Mouse (Mus musculus): ENCODE results near the gene Klhl35. TPM values are rescaled to one million over a fixed set of nuclear protein-coding genes. Genes with fewer than 3 reads are reported as not detected.

Gene Klhl35
- polyA plus RNA-seq, 1 experiment from 2014 or later: 38.1 TPM

- WGBS: 95% methylated on average over 7 of the region's 7 CpGs
- Histone ChIP-seq H3K36me3 (peaks cover 8% of the 10 kb centered on the region; the same call in 1 of the 2 replicates), H3K9me3 (no peaks in the 10 kb centered on the region), H3K4me2 (replicated peaks) (no peak overlapping the region), H3K4me1 (peaks cover 22% of the 10 kb centered on the region), H3K4me3 (no peak overlapping the region), H3K27me3 (no peaks in the 10 kb centered on the region), H3K27ac (replicated peaks) (no peak overlapping the region), H3K9ac (replicated peaks) (no peak overlapping the region)
- no peak for ATAC-seq (ENCODE audit: low FRiP score, low read depth)
Measured at GRCm38 (mm10) chr7:99452859-99453258, 12.9 kb upstream of the Klhl35 start.

- ATAC-seq (ENCODE audit: low FRiP score, low read depth): no peak
- no peak overlapping the region for H3K9ac ChIP-seq (replicated peaks)
- no peak overlapping the region for H3K4me2 ChIP-seq (replicated peaks)
- H3K27me3 ChIP-seq: no peaks in the 10 kb centered on the region
- H3K9me3 ChIP-seq: no peaks in the 10 kb centered on the region
- 80% methylated on average over 4 of the region's 4 CpGs for WGBS
- H3K27ac ChIP-seq (replicated peaks): no peak overlapping the region
- H3K4me1 ChIP-seq: peaks cover 16% of the 10 kb centered on the region
- peaks cover 16% of the 10 kb centered on the region; the same call in 1 of the 2 replicates for H3K36me3 ChIP-seq
- no peak overlapping the region for H3K4me3 ChIP-seq
Measured at GRCm38 (mm10) chr7:99454044-99454443, 11.8 kb upstream of the Klhl35 start.

- H3K9ac ChIP-seq (replicated peaks): no peak overlapping the region
- peaks cover 39% of the 10 kb centered on the region for H3K36me3 ChIP-seq
- H3K4me3 ChIP-seq: no peak overlapping the region
- H3K27ac ChIP-seq (replicated peaks): no peak overlapping the region
- H3K4me1 ChIP-seq: no peaks in the 10 kb centered on the region
- H3K27me3 ChIP-seq: no peaks in the 10 kb centered on the region
- ATAC-seq (ENCODE audit: low FRiP score, low read depth): no peak
- no peaks in the 10 kb centered on the region for H3K9me3 ChIP-seq
- 89% methylated on average over 8 of the region's 8 CpGs for WGBS
- H3K4me2 ChIP-seq (replicated peaks): no peak overlapping the region
Measured at GRCm38 (mm10) chr7:99458849-99459248, 7.0 kb upstream of the Klhl35 start.

GRCm38 (mm10) chr7:99459888-99460652, 5.7 kb upstream of the Klhl35 start:
- ATAC-seq (ENCODE audit: low FRiP score, low read depth): no peak
- H3K36me3 ChIP-seq: peaks cover 39% of the 10 kb centered on the region
- no peaks in the 10 kb centered on the region for H3K9me3 ChIP-seq
- H3K4me1 ChIP-seq: peaks cover 2% of the 10 kb centered on the region; the same call in 1 of the 2 replicates
- H3K9ac ChIP-seq (replicated peaks): no peak overlapping the region
- no peak overlapping the region for H3K27ac ChIP-seq (replicated peaks)
- H3K4me3 ChIP-seq: no peak overlapping the region
- 91% methylated on average over 15 of the region's 15 CpGs for WGBS
- no peaks in the 10 kb centered on the region for H3K27me3 ChIP-seq
- H3K4me2 ChIP-seq (replicated peaks): no peak overlapping the region

GRCm38 (mm10) chr7:99463120-99463519, 2.7 kb upstream of the Klhl35 start:
- WGBS: 89% methylated on average over 2 of the region's 2 CpGs
- H3K27me3 ChIP-seq: peaks cover 12% of the 10 kb centered on the region

GRCm38 (mm10) chr7:99467916-99468282, 2.1 kb downstream of the Klhl35 start:
- Histone ChIP-seq H3K27me3 (peaks cover 39% of the 10 kb centered on the region), H3K9ac (replicated peaks) (peak overlapping the region; percentile 60), H3K4me3 (peak overlapping the region; percentile 50), H3K36me3 (peaks cover 17% of the 10 kb centered on the region), H3K9me3 (no peaks in the 10 kb centered on the region), H3K4me1 (peaks cover 40% of the 10 kb centered on the region), H3K4me2 (replicated peaks) (peak overlapping the region; percentile 71), H3K27ac (replicated peaks) (peak overlapping the region; percentile 87)
- 23% methylated on average over 9 of the region's 11 CpGs for WGBS
- no peak for ATAC-seq (ENCODE audit: low FRiP score, low read depth)

More at GRCm38 (mm10) chr7:99463120-99463519, 2.7 kb upstream of the Klhl35 start:
- no peak for ATAC-seq (ENCODE audit: low FRiP score, low read depth)
- Histone ChIP-seq H3K27ac (replicated peaks) (no peak overlapping the region), H3K4me2 (replicated peaks) (no peak overlapping the region), H3K36me3 (peaks cover 28% of the 10 kb centered on the region), H3K9me3 (no peaks in the 10 kb centered on the region), H3K4me3 (no peak overlapping the region), H3K4me1 (peaks cover 27% of the 10 kb centered on the region), H3K9ac (replicated peaks) (no peak overlapping the region)

GRCm38 (mm10) chr7:99468283-99469132, 2.7 kb downstream of the Klhl35 start:
- Histone ChIP-seq H3K27ac (replicated peaks) (peak overlapping the region; percentile 87), H3K4me1 (peaks cover 40% of the 10 kb centered on the region), H3K4me2 (replicated peaks) (peak overlapping the region; percentile 71), H3K4me3 (peak overlapping the region; percentile 50), H3K9me3 (no peaks in the 10 kb centered on the region), H3K27me3 (peaks cover 39% of the 10 kb centered on the region), H3K9ac (replicated peaks) (peak overlapping the region; percentile 60), H3K36me3 (peaks cover 23% of the 10 kb centered on the region)
- WGBS: 2% methylated on average over 91 of the region's 145 CpGs
- peak; percentile 60 for ATAC-seq (ENCODE audit: low FRiP score, low read depth)

- H3K9me3 ChIP-seq: no peaks in the 10 kb centered on the region
- H3K4me1 ChIP-seq: peaks cover 49% of the 10 kb centered on the region
- peaks cover 36% of the 10 kb centered on the region for H3K36me3 ChIP-seq
- peaks cover 39% of the 10 kb centered on the region for H3K27me3 ChIP-seq
- H3K4me2 ChIP-seq (replicated peaks): no peak overlapping the region
- ATAC-seq (ENCODE audit: low FRiP score, low read depth): no peak
- 84% methylated on average over 17 of the region's 17 CpGs for WGBS
- H3K4me3 ChIP-seq: no peak overlapping the region
- no peak overlapping the region for H3K27ac ChIP-seq (replicated peaks)
- H3K9ac ChIP-seq (replicated peaks): no peak overlapping the region
Measured at GRCm38 (mm10) chr7:99469680-99470405, 4.0 kb downstream of the Klhl35 start.

- H3K27ac ChIP-seq (replicated peaks): no peak overlapping the region
- no peak overlapping the region for H3K9ac ChIP-seq (replicated peaks)
- 63% methylated on average over 18 of the region's 18 CpGs for WGBS
- H3K4me2 ChIP-seq (replicated peaks): no peak overlapping the region
- H3K4me1 ChIP-seq: peaks cover 35% of the 10 kb centered on the region
- no peaks in the 10 kb centered on the region for H3K9me3 ChIP-seq
- H3K27me3 ChIP-seq: peaks cover 39% of the 10 kb centered on the region
- H3K4me3 ChIP-seq: no peak overlapping the region
- H3K36me3 ChIP-seq: peaks cover 42% of the 10 kb centered on the region
- no peak for ATAC-seq (ENCODE audit: low FRiP score, low read depth)
Measured at GRCm38 (mm10) chr7:99471578-99471977, 5.8 kb downstream of the Klhl35 start.

GRCm38 (mm10) chr7:99473638-99474407, 8.0 kb downstream of the Klhl35 start:
- H3K9ac ChIP-seq (replicated peaks): no peak overlapping the region
- H3K9me3 ChIP-seq: no peaks in the 10 kb centered on the region
- peaks cover 22% of the 10 kb centered on the region for H3K4me1 ChIP-seq
- H3K27me3 ChIP-seq: peaks cover 20% of the 10 kb centered on the region
- H3K36me3 ChIP-seq: peaks cover 64% of the 10 kb centered on the region
- H3K4me3 ChIP-seq: no peak overlapping the region
- no peak overlapping the region for H3K4me2 ChIP-seq (replicated peaks)
- H3K27ac ChIP-seq (replicated peaks): peak overlapping the region; percentile 84
- ATAC-seq (ENCODE audit: low FRiP score, low read depth): no peak
- WGBS: 92% methylated on average over 14 of the region's 14 CpGs
